Mouse (Mus musculus): ENCODE measurements around the gene 2300003K06Rik. TPM values are rescaled to one million over a fixed set of nuclear protein-coding genes. Genes with fewer than 3 reads are reported as not detected.

Gene 2300003K06Rik
- not detected in 2 replicates for polyA plus RNA-seq (2012; rRNA removed; ENCODE audit: low replicate concordance)

GRCm38 (mm10) chr11:99837966-99838365 is at the start of gene 2300003K06Rik:
Gene 2300003K06Rik (minus strand): TSS chr11:99838066.

DNA sequence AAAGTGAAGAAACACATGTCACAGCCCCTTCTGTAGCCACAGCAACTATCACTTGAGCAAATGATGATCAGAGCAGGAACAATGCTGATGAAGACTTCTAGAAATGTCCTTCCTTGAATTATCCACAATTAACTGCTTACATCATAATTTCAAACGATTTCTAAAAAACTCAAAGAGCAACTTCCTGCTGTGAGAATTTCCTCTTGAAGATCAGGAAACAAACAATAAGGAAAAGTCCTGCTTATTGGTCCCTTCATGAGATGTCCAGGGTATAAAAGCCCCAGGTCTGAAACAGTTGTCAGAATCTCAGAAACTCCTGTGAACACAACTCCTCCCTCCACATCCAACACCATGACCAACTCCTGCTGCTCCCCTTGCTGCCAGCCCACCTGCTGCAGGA is 41.0 kb upstream of the 2300003K06Rik start, which contains the start of gene Gm11567:
Gene Gm11567, plus strand, starts transcription at position 301 of the 400 bp plus-strand sequence.

GRCm38 (mm10) chr11:99873089-99873488 is 35.2 kb upstream of the 2300003K06Rik start, which contains the start of gene Krtap9-1:
Gene Krtap9-1 (plus strand): TSS chr11:99873389.

DNA sequence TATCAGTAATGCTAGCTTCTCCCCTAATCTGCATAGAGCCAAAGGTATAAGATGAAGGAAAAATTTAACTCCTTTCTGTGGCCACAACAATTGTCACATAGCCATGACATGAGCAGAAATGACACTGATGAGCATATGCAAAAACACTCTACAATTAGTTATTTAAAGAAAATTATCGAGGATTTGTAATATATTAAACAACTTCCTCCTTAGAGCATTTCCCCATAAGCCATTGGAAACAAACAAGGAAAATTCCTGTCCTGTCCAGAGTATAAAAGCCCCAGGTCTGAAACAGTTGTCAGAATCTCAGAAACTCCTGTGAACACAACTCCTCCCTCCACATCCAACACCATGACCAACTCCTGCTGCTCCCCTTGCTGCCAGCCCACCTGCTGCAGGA is 26.3 kb upstream of the 2300003K06Rik start, which contains the start of gene Gm11559:
Gene Gm11559, plus strand, starts transcription at position 301 of the 400 bp plus-strand sequence.

DNA sequence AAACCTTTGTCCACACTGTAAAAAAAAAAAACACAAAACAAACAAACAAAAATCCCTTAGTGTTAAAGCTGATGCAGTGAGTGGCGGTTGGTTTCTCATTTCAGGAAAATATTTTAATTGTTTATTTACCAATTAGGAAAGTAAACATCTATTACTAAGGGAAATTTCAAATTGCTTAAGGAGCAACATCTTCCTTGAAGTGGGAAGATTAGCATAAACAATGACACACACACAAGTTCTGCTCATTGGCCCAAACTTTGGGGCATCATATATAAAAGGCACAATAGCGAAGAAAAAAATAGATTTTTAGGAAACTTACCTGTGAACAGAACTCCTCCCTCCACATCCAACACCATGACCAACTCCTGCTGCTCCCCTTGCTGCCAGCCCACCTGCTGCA is 19.8 kb upstream of the 2300003K06Rik start, which contains the start of gene Gm11568:
Gene Gm11568, plus strand, starts transcription at position 301 of the 400 bp plus-strand sequence.

GRCm38 (mm10) chr11:99851508-99851907 is 13.6 kb upstream of the 2300003K06Rik start, which contains the start of gene Krtap4-16:
Gene Krtap4-16 (minus strand): TSS chr11:99851608.

DNA sequence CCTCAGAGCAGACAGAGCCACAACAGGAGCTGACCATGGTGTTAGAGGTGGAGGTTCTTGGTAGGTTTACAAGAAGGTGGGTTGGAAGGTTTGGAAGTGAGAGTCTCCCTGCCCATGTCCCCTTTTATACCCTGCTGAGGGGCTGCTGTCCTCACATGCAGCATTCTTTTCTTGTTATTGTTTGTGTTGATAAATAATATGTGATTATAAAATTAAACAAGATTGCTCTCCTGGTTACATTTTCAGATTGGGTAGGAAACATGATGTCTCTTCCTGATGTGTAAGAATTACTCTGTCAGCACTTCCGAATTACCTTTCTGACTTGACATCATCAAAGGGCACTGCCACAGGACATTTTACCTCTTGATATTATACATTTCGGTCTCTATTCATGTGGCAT is 22.3 kb downstream of the 2300003K06Rik start, which contains the start of gene Gm11564:
Gene Gm11564, minus strand, starts transcription at position 101 of the 400 bp plus-strand sequence.

GRCm38 (mm10) chr11:99809792-99810191 is 28.1 kb downstream of the 2300003K06Rik start, which contains the start of gene Krtap4-13:
Gene Krtap4-13 (minus strand): TSS chr11:99809892.

GRCm38 (mm10) chr11:99804346-99804745 is 33.5 kb downstream of the 2300003K06Rik start, which contains the start of gene Gm11554:
Gene Gm11554 (minus strand): TSS chr11:99804446.

DNA sequence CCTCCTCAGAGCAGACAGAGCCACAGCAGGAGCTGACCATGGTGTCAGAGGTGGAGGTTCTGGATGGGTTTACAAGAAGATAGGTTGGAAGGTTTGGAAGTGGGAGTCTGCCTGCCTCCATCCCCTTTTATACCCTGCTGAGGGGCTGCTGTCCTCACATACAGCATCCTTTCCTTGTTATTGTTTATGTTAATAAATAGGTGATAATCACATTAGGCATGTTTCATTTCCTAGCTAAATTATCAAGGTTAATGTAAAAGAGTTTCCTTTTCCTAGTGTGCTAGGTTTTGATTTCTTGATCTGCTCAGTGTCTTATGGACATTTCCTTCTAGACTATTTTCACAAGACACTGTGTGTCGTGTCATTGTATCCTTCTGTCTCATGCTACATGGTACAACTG is 39.0 kb downstream of the 2300003K06Rik start, which contains the start of gene Gm11569:
Gene Gm11569, minus strand, starts transcription at position 101 of the 400 bp plus-strand sequence.

GRCm38 (mm10) chr11:99793367-99793766 is 44.5 kb downstream of the 2300003K06Rik start, which contains the start of gene Gm11596:
Gene Gm11596 (minus strand): TSS chr11:99793467.

Other genes with a start within 250 kb of the 2300003K06Rik start
- not detected in 2 replicates for gene Krtap1-3, start 246.7 kb downstream of the 2300003K06Rik start, polyA plus RNA-seq (2012; rRNA removed; ENCODE audit: low replicate concordance)
- gene Krtap9-3, start 240.0 kb downstream of the 2300003K06Rik start, polyA plus RNA-seq (2012; rRNA removed; ENCODE audit: low replicate concordance), result not detected in 2 replicates
- gene Gm11938, start 234.8 kb downstream of the 2300003K06Rik start, polyA plus RNA-seq (2012; rRNA removed; ENCODE audit: low replicate concordance), result not detected in 2 replicates
- gene Gm11937, start 227.9 kb downstream of the 2300003K06Rik start, polyA plus RNA-seq (2012; rRNA removed; ENCODE audit: low replicate concordance), result not detected in 2 replicates
- gene Krtap2-4, start 223.2 kb downstream of the 2300003K06Rik start, polyA plus RNA-seq (2012; rRNA removed; ENCODE audit: low replicate concordance), result 0.27 TPM in 1 of 2 replicates, not detected in the other
- gene Gm11562, start 217.6 kb downstream of the 2300003K06Rik start, polyA plus RNA-seq (2012; rRNA removed; ENCODE audit: low replicate concordance), result not detected in 2 replicates
- not detected in 2 replicates for gene Krtap4-1, start 209.8 kb downstream of the 2300003K06Rik start, polyA plus RNA-seq (2012; rRNA removed; ENCODE audit: low replicate concordance)
- not detected in 2 replicates for gene Krtap4-2, start 203.0 kb downstream of the 2300003K06Rik start, polyA plus RNA-seq (2012; rRNA removed; ENCODE audit: low replicate concordance)
- not detected in 2 replicates for gene Krtap4-7, start 194.0 kb downstream of the 2300003K06Rik start, polyA plus RNA-seq (2012; rRNA removed; ENCODE audit: low replicate concordance)
- not detected in 2 replicates for gene Gm11555, start 187.8 kb downstream of the 2300003K06Rik start, polyA plus RNA-seq (2012; rRNA removed; ENCODE audit: low replicate concordance)
- gene Gm11563, start 179.1 kb downstream of the 2300003K06Rik start, polyA plus RNA-seq (2012; rRNA removed; ENCODE audit: low replicate concordance), result not detected in 2 replicates
- gene Krtap4-6, start 172.1 kb downstream of the 2300003K06Rik start, polyA plus RNA-seq (2012; rRNA removed; ENCODE audit: low replicate concordance), result not detected in 2 replicates
- gene Gm14190, start 147.3 kb downstream of the 2300003K06Rik start, polyA plus RNA-seq (2012; rRNA removed; ENCODE audit: low replicate concordance), result not detected in 2 replicates
- not detected in 2 replicates for gene Gm14180, start 103.8 kb downstream of the 2300003K06Rik start, polyA plus RNA-seq (2012; rRNA removed; ENCODE audit: low replicate concordance)
- not detected in 2 replicates for gene Gm11595, start 65.2 kb downstream of the 2300003K06Rik start, polyA plus RNA-seq (2012; rRNA removed; ENCODE audit: low replicate concordance)
- not detected in 2 replicates for gene Krtap4-8, start 57.4 kb downstream of the 2300003K06Rik start, polyA plus RNA-seq (2012; rRNA removed; ENCODE audit: low replicate concordance)
- gene Krtap4-9, start 52.9 kb downstream of the 2300003K06Rik start, polyA plus RNA-seq (2012; rRNA removed; ENCODE audit: low replicate concordance), result not detected in 2 replicates
- not detected in 2 replicates for gene Gm11596, start 44.6 kb downstream of the 2300003K06Rik start, polyA plus RNA-seq (2012; rRNA removed; ENCODE audit: low replicate concordance)
- not detected in 2 replicates for gene Gm11569, start 39.1 kb downstream of the 2300003K06Rik start, polyA plus RNA-seq (2012; rRNA removed; ENCODE audit: low replicate concordance)
- not detected in 2 replicates for gene Gm11554, start 33.6 kb downstream of the 2300003K06Rik start, polyA plus RNA-seq (2012; rRNA removed; ENCODE audit: low replicate concordance)
- gene Krtap4-13, start 28.2 kb downstream of the 2300003K06Rik start, polyA plus RNA-seq (2012; rRNA removed; ENCODE audit: low replicate concordance), result not detected in 2 replicates
- gene Gm11564, start 22.4 kb downstream of the 2300003K06Rik start, polyA plus RNA-seq (2012; rRNA removed; ENCODE audit: low replicate concordance), result not detected in 2 replicates
- 1.4 TPM in 1 of 2 replicates, not detected in the other for gene Krtap4-16, start 13.5 kb upstream of the 2300003K06Rik start, polyA plus RNA-seq (2012; rRNA removed; ENCODE audit: low replicate concordance)
- not detected in 2 replicates for gene Gm11568, start 19.9 kb upstream of the 2300003K06Rik start, polyA plus RNA-seq (2012; rRNA removed; ENCODE audit: low replicate concordance)
- not detected in 2 replicates for gene Gm11559, start 26.4 kb upstream of the 2300003K06Rik start, polyA plus RNA-seq (2012; rRNA removed; ENCODE audit: low replicate concordance)
- not detected in 2 replicates for gene Krtap9-1, start 35.3 kb upstream of the 2300003K06Rik start, polyA plus RNA-seq (2012; rRNA removed; ENCODE audit: low replicate concordance)
- gene Gm11567, start 41.1 kb upstream of the 2300003K06Rik start, polyA plus RNA-seq (2012; rRNA removed; ENCODE audit: low replicate concordance), result not detected in 2 replicates
- gene Krtap31-1, start 69.9 kb upstream of the 2300003K06Rik start, polyA plus RNA-seq (2012; rRNA removed; ENCODE audit: low replicate concordance), result not detected in 2 replicates
- not detected in 2 replicates for gene Gm11565, start 76.7 kb upstream of the 2300003K06Rik start, polyA plus RNA-seq (2012; rRNA removed; ENCODE audit: low replicate concordance)
- not detected in 2 replicates for gene Krtap31-2, start 98.2 kb upstream of the 2300003K06Rik start, polyA plus RNA-seq (2012; rRNA removed; ENCODE audit: low replicate concordance)
- gene Krtap9-5, start 110.4 kb upstream of the 2300003K06Rik start, polyA plus RNA-seq (2012; rRNA removed; ENCODE audit: low replicate concordance), result not detected in 2 replicates
- gene Krtap29-1, start 141.0 kb upstream of the 2300003K06Rik start, polyA plus RNA-seq (2012; rRNA removed; ENCODE audit: low replicate concordance), result not detected in 2 replicates
- gene Krtap16-1, start 148.5 kb upstream of the 2300003K06Rik start, polyA plus RNA-seq (2012; rRNA removed; ENCODE audit: low replicate concordance), result not detected in 2 replicates
- gene Krtap17-1, start 155.9 kb upstream of the 2300003K06Rik start, polyA plus RNA-seq (2012; rRNA removed; ENCODE audit: low replicate concordance), result not detected in 2 replicates
- gene Krt33a, start 178.1 kb upstream of the 2300003K06Rik start, polyA plus RNA-seq (2012; rRNA removed; ENCODE audit: low replicate concordance), result not detected in 2 replicates
- not detected in 2 replicates for gene Krt33b, start 191.8 kb upstream of the 2300003K06Rik start, polyA plus RNA-seq (2012; rRNA removed; ENCODE audit: low replicate concordance)
- gene Krt34, start 203.5 kb upstream of the 2300003K06Rik start, polyA plus RNA-seq (2012; rRNA removed; ENCODE audit: low replicate concordance), result not detected in 2 replicates
- 0.09 and 0.17 TPM in 2 replicates for gene Krt31, start 212.5 kb upstream of the 2300003K06Rik start, polyA plus RNA-seq (2012; rRNA removed; ENCODE audit: low replicate concordance)